Mouse (Mus musculus): ENCODE results near the gene Yaf2. TPM values are rescaled to one million over a fixed set of nuclear protein-coding genes. Genes with fewer than 3 reads are reported as not detected.
A peak's percentile ranks its signal among the peaks of the same experiment; 100 is the strongest.
"Not testable (repeated sequence)": the region's sequence is repeated elsewhere in the genome, so short reads cannot be mapped to it uniquely, and the experiment has no call there.

Gene Yaf2
- polyA plus RNA-seq, 1 experiment from 2014 or later: 106 TPM

DNA sequence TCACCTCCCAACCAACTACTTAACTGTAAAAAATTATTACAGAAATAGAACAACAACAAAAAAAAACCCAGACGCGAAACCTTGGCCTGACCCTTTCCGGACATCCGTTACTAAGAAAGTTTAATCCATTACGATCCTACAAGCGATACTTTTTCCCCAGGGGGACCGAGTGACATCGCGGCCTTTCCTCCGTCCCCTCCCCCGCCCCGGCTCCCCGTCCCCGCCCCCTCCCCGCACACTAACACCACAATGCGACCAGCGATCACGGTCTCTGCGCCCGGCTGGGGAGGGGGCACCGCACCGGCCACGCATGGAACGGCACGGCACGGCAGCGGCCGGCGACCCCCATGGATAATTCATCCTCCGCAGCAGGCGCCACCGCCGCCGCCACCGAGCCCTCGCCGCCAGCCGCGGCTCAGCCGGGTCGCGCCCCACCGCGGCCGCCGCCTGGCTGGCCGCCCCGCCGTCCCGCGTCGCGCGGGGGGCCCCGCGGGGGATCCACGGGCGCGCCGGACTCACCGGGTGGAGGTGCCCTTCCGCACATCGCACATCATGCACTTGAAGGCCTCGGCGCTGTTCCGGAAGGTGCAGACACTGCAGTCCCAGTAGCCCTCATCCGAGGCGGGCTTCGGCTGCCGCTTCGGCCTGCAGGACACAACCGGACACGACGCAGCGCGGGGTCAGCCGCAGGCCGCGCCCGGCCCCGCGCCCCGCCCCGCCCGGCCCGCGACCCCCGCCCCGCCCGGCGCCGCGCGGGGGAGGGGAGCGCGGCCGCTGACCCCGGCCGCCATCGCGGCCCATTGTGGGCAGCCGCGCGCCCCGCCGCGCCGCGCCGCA, 696 bp downstream of the Yaf2 start:
- peak; percentile 74 for DNase-seq (ENCODE audit: low spot score)
- H3K9me3 ChIP-seq (replicated peaks): no peaks in the 10 kb centered on the region
- peaks cover 21% of the 10 kb centered on the region for H3K36me3 ChIP-seq
- peaks cover 14% of the 10 kb centered on the region; the same call in 1 of the 2 replicates for H3K4me1 ChIP-seq
- peak overlapping the region; percentile 97 for H3K27ac ChIP-seq
- WGBS: 3% methylated on average over 108 of the region's 110 CpGs
- peak overlapping the region; percentile 88 for H3K4me3 ChIP-seq
- H3K27me3 ChIP-seq (ENCODE audit: low read depth, poor library complexity, severe bottlenecking): no peaks in the 10 kb centered on the region

DNA sequence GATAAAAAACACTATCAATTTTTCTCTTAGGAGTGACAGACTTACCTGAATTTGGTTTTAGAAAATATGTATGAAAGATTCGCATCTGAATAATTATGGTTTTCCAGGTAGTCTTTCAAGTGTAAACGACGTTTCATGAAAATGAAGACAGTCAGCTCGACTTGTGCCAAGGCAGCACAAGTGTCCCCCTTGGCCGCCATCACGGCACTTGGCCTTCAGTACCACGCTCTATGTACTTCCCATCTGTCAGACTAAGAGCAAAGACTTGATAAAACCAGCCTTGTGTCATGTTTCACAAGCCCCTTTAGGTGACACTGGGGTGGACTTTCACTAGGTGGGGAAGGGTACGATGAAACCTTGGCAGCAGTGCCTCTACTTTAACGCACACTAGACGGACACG, 5.5 kb downstream of the Yaf2 start:
- H3K4me1 ChIP-seq: peaks cover 11% of the 10 kb centered on the region
- H3K27me3 ChIP-seq (ENCODE audit: low read depth, poor library complexity, severe bottlenecking): no peaks in the 10 kb centered on the region
- H3K36me3 ChIP-seq: peaks cover 56% of the 10 kb centered on the region
- no peaks in the 10 kb centered on the region for H3K9me3 ChIP-seq (replicated peaks)
- DNase-seq (ENCODE audit: low spot score): no peak
- no peak overlapping the region for H3K27ac ChIP-seq
- WGBS: 96% methylated on average over 11 of the region's 11 CpGs
- H3K4me3 ChIP-seq: no peak overlapping the region

DNA sequence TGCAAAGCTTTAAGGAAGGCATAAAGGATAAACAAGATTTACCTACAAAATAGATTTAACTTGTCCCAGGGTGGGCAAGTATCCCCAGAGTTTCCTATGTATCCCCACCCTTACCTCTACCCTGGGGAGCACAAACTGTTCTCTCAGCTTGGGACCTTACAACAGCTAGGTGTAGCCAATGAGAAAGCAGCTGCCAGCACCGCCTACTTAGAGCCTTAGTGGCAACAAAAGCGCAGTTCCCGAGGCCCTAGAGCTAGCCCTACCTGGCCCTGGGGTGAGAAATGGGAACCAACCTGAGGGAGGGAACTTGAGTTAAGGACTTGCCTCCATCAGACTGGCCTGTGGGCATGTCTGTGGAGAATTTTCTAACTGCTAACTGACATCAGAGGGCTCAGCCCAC, 9.5 kb downstream of the Yaf2 start:
- no peaks in the 10 kb centered on the region for H3K27me3 ChIP-seq (ENCODE audit: low read depth, poor library complexity, severe bottlenecking)
- DNase-seq (ENCODE audit: low spot score): no peak
- H3K36me3 ChIP-seq: peaks cover 41% of the 10 kb centered on the region
- no peak overlapping the region for H3K27ac ChIP-seq
- H3K4me3 ChIP-seq: no peak overlapping the region
- H3K4me1 ChIP-seq: peaks cover 6% of the 10 kb centered on the region
- no peaks in the 10 kb centered on the region for H3K9me3 ChIP-seq (replicated peaks)
- WGBS: 42% methylated on average over 3 of the region's 3 CpGs

GRCm38 (mm10) chr15:93326651-93327050, 10.1 kb downstream of the Yaf2 start:
- H3K27me3 ChIP-seq (ENCODE audit: low read depth, poor library complexity, severe bottlenecking): no peaks in the 10 kb centered on the region
- peaks cover 6% of the 10 kb centered on the region for H3K4me1 ChIP-seq
- DNase-seq (ENCODE audit: low spot score): no peak
- H3K36me3 ChIP-seq: peaks cover 42% of the 10 kb centered on the region
- 77% methylated on average over 10 of the region's 10 CpGs for WGBS
- H3K4me3 ChIP-seq: no peak overlapping the region
- H3K9me3 ChIP-seq (replicated peaks): no peaks in the 10 kb centered on the region
- H3K27ac ChIP-seq: no peak overlapping the region

- Histone ChIP-seq H3K4me3 (no peak overlapping the region), H3K27me3 (ENCODE audit: low read depth, poor library complexity, severe bottlenecking) (no peaks in the 10 kb centered on the region), H3K9me3 (replicated peaks) (no peaks in the 10 kb centered on the region), H3K4me1 (peaks cover 6% of the 10 kb centered on the region), H3K36me3 (peaks cover 35% of the 10 kb centered on the region), H3K27ac (no peak overlapping the region)
- 83% methylated on average over 5 of the region's 5 CpGs for WGBS
- DNase-seq (ENCODE audit: low spot score): no peak
Observed at GRCm38 (mm10) chr15:93325360-93325759, 11.4 kb downstream of the Yaf2 start.

GRCm38 (mm10) chr15:93318781-93319180, 18.0 kb downstream of the Yaf2 start:
- Histone ChIP-seq H3K36me3 (peaks cover 9% of the 10 kb centered on the region), H3K9me3 (replicated peaks) (no peaks in the 10 kb centered on the region), H3K27ac (no peak overlapping the region), H3K4me3 (no peak overlapping the region), H3K4me1 (no peaks in the 10 kb centered on the region), H3K27me3 (ENCODE audit: low read depth, poor library complexity, severe bottlenecking) (no peaks in the 10 kb centered on the region)
- 95% methylated on average over 1 of the region's 1 CpGs for WGBS
- no peak for DNase-seq (ENCODE audit: low spot score)

- not testable (repeated sequence) for DNase-seq (ENCODE audit: low spot score); H3K9me3 ChIP-seq (replicated peaks); H3K4me3 ChIP-seq; H3K27me3 ChIP-seq (ENCODE audit: low read depth, poor library complexity, severe bottlenecking); H3K27ac ChIP-seq; H3K4me1 ChIP-seq
- H3K36me3 ChIP-seq: peaks cover 25% of the 10 kb centered on the region
- 98% methylated on average over 4 of the region's 4 CpGs for WGBS
Observed at GRCm38 (mm10) chr15:93310304-93310703, 26.4 kb downstream of the Yaf2 start.

DNA sequence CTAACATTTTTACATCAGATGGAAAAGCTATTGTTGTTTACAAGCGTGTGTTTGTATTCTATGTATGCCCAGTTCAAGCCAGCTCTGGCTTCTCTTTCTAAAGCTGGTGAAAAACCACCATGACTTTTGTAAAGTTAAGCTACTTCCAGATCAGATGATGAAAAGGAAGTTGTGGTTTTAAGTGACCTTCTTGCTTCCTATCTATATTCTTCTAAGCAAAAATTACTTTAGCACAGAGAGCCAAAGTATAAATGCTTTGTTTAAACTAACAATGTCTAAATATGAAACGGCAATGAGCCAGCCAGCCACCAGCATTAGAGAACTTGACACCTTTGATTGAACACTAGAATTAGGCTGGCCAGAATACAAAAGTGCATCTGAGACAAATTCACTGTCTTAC, 38.5 kb downstream of the Yaf2 start:
- WGBS: 88% methylated on average over 2 of the region's 2 CpGs
- Histone ChIP-seq H3K27ac (no peak overlapping the region), H3K4me1 (0 out of 2 replicates have a peak, but pooled peaks cover 2% of the 10 kb centered on the region), H3K4me3 (no peak overlapping the region), H3K9me3 (replicated peaks) (no peaks in the 10 kb centered on the region), H3K36me3 (peaks cover 5% of the 10 kb centered on the region; the same call in 1 of the 2 replicates), H3K27me3 (ENCODE audit: low read depth, poor library complexity, severe bottlenecking) (no peaks in the 10 kb centered on the region)
- no peak for DNase-seq (ENCODE audit: low spot score)

GRCm38 (mm10) chr15:93294483-93294882, 42.3 kb downstream of the Yaf2 start:
- WGBS: 88% methylated on average over 11 of the region's 11 CpGs
- Histone ChIP-seq H3K4me1 (0 out of 2 replicates have a peak, but pooled peaks cover 1% of the 10 kb centered on the region), H3K27ac (no peak overlapping the region), H3K36me3 (peaks cover 13% of the 10 kb centered on the region), H3K27me3 (ENCODE audit: low read depth, poor library complexity, severe bottlenecking) (no peaks in the 10 kb centered on the region), H3K9me3 (replicated peaks) (no peaks in the 10 kb centered on the region), H3K4me3 (no peak overlapping the region)
- DNase-seq (ENCODE audit: low spot score): no peak

DNA sequence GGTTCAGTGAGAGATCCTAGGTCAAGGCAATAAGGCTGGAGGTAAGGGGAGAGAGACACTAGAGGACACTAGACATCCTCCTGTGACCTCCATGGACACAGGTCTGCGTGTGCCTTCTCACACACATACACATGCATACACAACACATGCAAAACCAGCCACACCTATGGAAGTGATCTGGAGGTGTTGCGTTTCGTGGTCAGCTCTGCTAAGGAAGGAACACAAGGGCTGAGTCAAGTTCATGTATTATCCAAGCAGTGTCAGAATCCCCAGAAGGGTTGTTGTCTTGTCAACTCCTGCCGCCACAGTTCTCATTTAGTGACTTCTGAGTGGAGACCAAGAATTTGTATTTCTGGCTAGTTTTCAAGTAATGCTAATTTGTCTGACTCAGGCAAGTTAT, 48.4 kb downstream of the Yaf2 start:
- no peak for DNase-seq (ENCODE audit: low spot score)
- no peaks in the 10 kb centered on the region for H3K4me1 ChIP-seq
- WGBS: 94% methylated on average over 4 of the region's 4 CpGs
- peaks cover 48% of the 10 kb centered on the region for H3K36me3 ChIP-seq
- H3K27me3 ChIP-seq (ENCODE audit: low read depth, poor library complexity, severe bottlenecking): no peaks in the 10 kb centered on the region
- H3K4me3 ChIP-seq: no peak overlapping the region
- no peaks in the 10 kb centered on the region for H3K9me3 ChIP-seq (replicated peaks)
- H3K27ac ChIP-seq: no peak overlapping the region

DNA sequence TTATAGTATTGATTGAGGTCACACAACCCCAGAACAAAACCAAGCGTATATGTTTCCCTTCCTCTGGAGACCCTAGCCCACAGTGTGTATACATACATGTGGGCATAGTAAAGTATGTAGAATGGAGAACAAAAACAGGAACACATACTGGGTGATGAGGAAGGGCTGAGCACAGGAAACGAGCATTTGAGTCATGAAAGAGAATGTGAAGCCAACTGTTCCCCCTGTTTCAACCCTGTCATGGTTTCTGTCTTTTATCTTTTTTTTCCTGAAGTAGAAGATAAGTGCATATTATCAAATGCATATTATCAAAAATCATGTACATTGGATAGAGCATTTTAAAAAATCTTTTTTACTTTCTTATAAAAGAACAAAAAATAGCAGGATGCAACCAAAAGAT, 49.1 kb downstream of the Yaf2 start:
- Histone ChIP-seq H3K9me3 (replicated peaks) (no peaks in the 10 kb centered on the region), H3K4me3 (no peak overlapping the region), H3K27ac (no peak overlapping the region), H3K36me3 (peaks cover 53% of the 10 kb centered on the region), H3K27me3 (ENCODE audit: low read depth, poor library complexity, severe bottlenecking) (no peaks in the 10 kb centered on the region), H3K4me1 (no peaks in the 10 kb centered on the region)
- DNase-seq (ENCODE audit: low spot score): no peak
- 86% methylated on average over 2 of the region's 2 CpGs for WGBS

DNA sequence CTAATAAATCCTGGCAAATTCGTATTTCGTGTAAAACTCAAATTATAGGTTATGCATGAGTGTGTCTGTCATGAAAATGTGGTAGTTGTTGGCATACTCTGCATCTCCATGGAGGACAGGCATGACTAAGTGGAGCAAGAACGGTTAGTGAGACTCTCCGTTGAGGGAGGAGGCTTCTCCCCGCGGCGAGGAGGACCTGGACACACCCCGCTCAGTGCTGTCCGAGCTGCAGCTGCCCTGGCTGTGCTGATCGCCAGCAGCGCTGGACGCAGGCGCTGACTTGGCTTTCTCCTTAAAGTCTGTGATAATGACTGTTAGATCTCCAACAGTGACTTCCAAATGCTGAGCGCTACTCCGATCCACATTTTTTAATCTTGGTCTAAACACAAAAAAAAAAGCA, 51.5 kb downstream of the Yaf2 start:
- no peak for DNase-seq (ENCODE audit: low spot score)
- Histone ChIP-seq H3K4me3 (no peak overlapping the region), H3K27me3 (ENCODE audit: low read depth, poor library complexity, severe bottlenecking) (no peaks in the 10 kb centered on the region), H3K36me3 (peaks cover 65% of the 10 kb centered on the region), H3K27ac (no peak overlapping the region), H3K9me3 (replicated peaks) (no peaks in the 10 kb centered on the region), H3K4me1 (no peaks in the 10 kb centered on the region)
- WGBS: 89% methylated on average over 15 of the region's 15 CpGs

- Histone ChIP-seq H3K36me3 (peaks cover 57% of the 10 kb centered on the region), H3K27ac (no peak overlapping the region), H3K4me3 (no peak overlapping the region), H3K4me1 (no peaks in the 10 kb centered on the region), H3K9me3 (replicated peaks) (no peaks in the 10 kb centered on the region), H3K27me3 (ENCODE audit: low read depth, poor library complexity, severe bottlenecking) (no peaks in the 10 kb centered on the region)
- 93% methylated on average over 6 of the region's 6 CpGs for WGBS
- DNase-seq (ENCODE audit: low spot score): no peak
Observed at GRCm38 (mm10) chr15:93284326-93284725, 52.4 kb downstream of the Yaf2 start.

Data from limb, embryonic 10.5 days (tissue).